24 mouse cellular contexts compared by ENCODE assay signal in the genomic region with DNA sequence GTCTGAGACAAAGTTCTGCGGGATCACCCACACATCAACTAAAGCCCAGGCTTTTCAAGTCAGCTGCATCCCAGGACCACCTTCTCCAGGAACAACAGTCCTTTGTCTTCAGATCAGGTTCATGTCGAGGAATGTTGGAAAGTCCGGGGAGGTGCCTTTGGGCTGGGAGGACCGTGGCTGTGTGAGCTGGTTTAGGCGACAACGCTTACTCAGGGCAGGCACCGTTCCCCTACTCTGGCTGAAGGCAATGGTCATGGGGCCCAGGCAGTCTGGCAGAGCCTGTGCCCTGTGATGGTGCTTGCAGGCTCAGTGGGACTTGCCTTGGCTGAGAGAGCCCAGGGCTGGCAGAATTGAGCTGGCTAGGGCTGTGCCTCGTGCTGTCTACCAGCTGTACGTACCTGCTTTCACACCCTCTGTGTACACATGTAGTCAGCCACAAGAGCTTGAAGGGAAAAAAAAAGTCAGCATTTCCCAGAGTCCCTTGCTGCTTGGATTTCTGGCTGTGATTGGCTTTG.
DNase-seq lines count a peak whose midpoint lies in the region; ATAC-seq lines count a peak whose summit lies in the region.
"Had no signal": no experiment of that assay in that cellular context is flagged by ENCODE, and none has a peak within 500 bp of the region (broad histone marks: within the 10 kb centered on the region; RNA-seq: fewer than 3 reads in every experiment).

No protein-coding gene starts in this region.

- no peaks in the 10 kb centered on the region for H3K9me3 ChIP-seq in hindbrain, embryonic 12.5 days (replicated peaks)
- H3K9me3 ChIP-seq: embryonic facial prominence, embryonic 12.5 days; embryonic facial prominence, embryonic 15.5 days; forebrain, embryonic 15.5 days; hindbrain, embryonic 10.5 days had no signal

- ATAC-seq in hindbrain, embryonic 12.5 days (ENCODE audit: low FRiP score) = no peak
- ATAC-seq: activated CD4-positive, CD25-positive, alpha-beta regulatory T cell, adult 4 months; forebrain, embryonic 15.5 days; hindbrain, postnatal 0 days; inflammation-experienced regulatory T-cells, adult 6 months; intestine, embryonic 16.5 days had no signal

- DNase-seq in adrenal gland, postnatal 10 days = peak; percentile 18
- no peak for DNase-seq in adrenal gland, postnatal 25 days
- DNase-seq in cerebellum, postnatal 14 days = peak; percentile 47 to 56
- DNase-seq in cerebellum, adult 18-20 months = no peak
- peak; percentile 86 for DNase-seq in heart, adult 11 months
- DNase-seq in heart, postnatal 10 days = no peak
- DNase-seq: adrenal gland, adult 8-10 months; cerebellum, adult 11-12 months; cerebellum, adult 9-11 months; gastrocnemius, postnatal 10 days; gastrocnemius, postnatal 36 days; heart, postnatal 36 days; kidney, adult 18-20 months had no signal

- H3K27me3 ChIP-seq in hindbrain, embryonic 12.5 days = no peaks in the 10 kb centered on the region
- H3K27me3 ChIP-seq: embryonic facial prominence, embryonic 12.5 days; embryonic facial prominence, embryonic 15.5 days; forebrain, embryonic 15.5 days had no signal

- no peak overlapping the region for H3K27ac ChIP-seq in hindbrain, embryonic 12.5 days
- H3K27ac ChIP-seq: embryonic facial prominence, embryonic 12.5 days; embryonic facial prominence, embryonic 15.5 days; forebrain, embryonic 15.5 days; hindbrain, embryonic 10.5 days; hindbrain, embryonic 14.5 days; hindbrain, postnatal 0 days had no signal

- 80% methylated on average over 9 of the region's 9 CpGs for WGBS in hindbrain, embryonic 12.5 days

- intact Hi-C loops in heart, postnatal 10 days (cut with DNase I) = no loop called here

- no peak overlapping the region for H3K9ac ChIP-seq in hindbrain, embryonic 12.5 days
- H3K9ac ChIP-seq: embryonic facial prominence, embryonic 12.5 days; embryonic facial prominence, embryonic 15.5 days; forebrain, embryonic 15.5 days; hindbrain, embryonic 14.5 days had no signal

- H3K4me3 ChIP-seq in hindbrain, embryonic 12.5 days = no peak overlapping the region
- H3K4me3 ChIP-seq: embryonic facial prominence, embryonic 12.5 days; embryonic facial prominence, embryonic 15.5 days; forebrain, embryonic 15.5 days; hindbrain, embryonic 10.5 days had no signal

- no peaks in the 10 kb centered on the region for H3K4me1 ChIP-seq in hindbrain, embryonic 12.5 days
- H3K4me1 ChIP-seq: embryonic facial prominence, embryonic 12.5 days; embryonic facial prominence, embryonic 15.5 days; hindbrain, embryonic 10.5 days had no signal

- H3K36me3 ChIP-seq in hindbrain, embryonic 12.5 days = no peaks in the 10 kb centered on the region
- H3K36me3 ChIP-seq: embryonic facial prominence, embryonic 12.5 days; embryonic facial prominence, embryonic 15.5 days; forebrain, embryonic 15.5 days; hindbrain, embryonic 10.5 days had no signal

- H3K4me2 ChIP-seq in hindbrain, embryonic 12.5 days (replicated peaks) = no peak overlapping the region
- H3K4me2 ChIP-seq: embryonic facial prominence, embryonic 12.5 days; embryonic facial prominence, embryonic 15.5 days; forebrain, embryonic 15.5 days; heart, embryonic 11.5 days; hindbrain, embryonic 14.5 days had no signal

Comparison
In these comparisons a context has a peak if more than half of its experiments do, and no peak if none do; other contexts are left out.
1. DNase-seq: peak in adrenal gland, postnatal 10 days (single experiment), cerebellum, postnatal 14 days (2 of 2) and heart, adult 11 months (single experiment); none in adrenal gland, postnatal 25 days (single experiment), cerebellum, adult 18-20 months (0 of 2) and heart, postnatal 10 days (0 of 2).